Mouse (Mus musculus): ENCODE measurements at regions not wholly inside any gene's neighbourhood (a gene's known extent, or its start where the extent isn't known, plus 50 kb on each side); places are given as distances from the start of the nearest gene placed in this dataset.

DNA sequence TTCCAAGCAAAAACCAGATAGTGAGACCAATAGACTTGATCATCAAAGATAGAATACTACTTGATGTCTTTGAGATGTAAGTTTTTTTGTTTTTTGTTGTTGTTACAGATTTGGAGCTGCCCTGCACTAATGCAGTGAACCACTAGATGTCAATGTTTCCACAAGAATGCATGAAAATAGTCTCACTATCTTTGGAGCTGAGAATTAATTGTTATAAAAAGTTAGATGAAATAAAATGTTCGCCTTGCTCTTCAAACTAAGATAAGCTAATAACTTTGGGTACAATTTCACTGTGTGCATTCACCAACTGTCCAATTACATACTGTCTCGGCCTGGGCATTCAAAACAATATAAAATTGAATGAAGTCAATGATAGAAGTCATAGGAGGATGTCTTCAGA is 223.2 kb upstream of the Agtr1b start:
- peak; percentile 74 for DNase-seq (ENCODE audit: low read depth)
- 0 out of 2 replicates have a peak, but pooled peaks have one; percentile 19 for TF ChIP-seq CTCF (IDR thresholded peaks at IDR 0.05; ENCODE audit: borderline replicate concordance, extremely low read depth, insufficient read depth, insufficient read length)
- no peak for TF ChIP-seq POLR2A (IDR thresholded peaks at IDR 0.05; ENCODE audit: borderline replicate concordance, extremely low read depth, insufficient read depth, insufficient read length, poor library complexity, severe bottlenecking)

DNA sequence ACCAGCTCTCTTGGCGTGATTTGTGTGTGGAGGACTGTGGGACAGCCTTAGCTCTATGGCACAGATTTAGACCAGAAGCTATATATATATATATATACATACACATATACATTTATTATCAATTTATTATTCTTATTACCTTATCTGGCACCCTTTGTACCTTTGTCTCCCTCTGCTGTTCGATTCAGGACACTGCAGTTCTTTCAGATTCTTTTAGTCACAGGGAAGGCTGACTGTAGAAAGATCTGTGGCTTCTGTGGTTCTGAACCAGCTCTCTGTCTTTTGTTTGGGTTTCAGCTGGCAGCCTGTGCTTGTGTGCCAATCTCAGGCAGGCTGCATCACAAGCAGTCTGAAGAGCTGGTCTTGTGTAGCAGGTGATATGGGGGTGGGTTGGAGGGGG is 184.6 kb upstream of the Agtr1b start:
- TF ChIP-seq POLR2A (IDR thresholded peaks at IDR 0.05; ENCODE audit: borderline replicate concordance, extremely low read depth, insufficient read depth, insufficient read length, poor library complexity, severe bottlenecking) (no peak), CTCF (IDR thresholded peaks at IDR 0.05; ENCODE audit: borderline replicate concordance, extremely low read depth, insufficient read depth, insufficient read length) (peak; percentile 34; the same call in 1 of the 2 replicates)

DNA sequence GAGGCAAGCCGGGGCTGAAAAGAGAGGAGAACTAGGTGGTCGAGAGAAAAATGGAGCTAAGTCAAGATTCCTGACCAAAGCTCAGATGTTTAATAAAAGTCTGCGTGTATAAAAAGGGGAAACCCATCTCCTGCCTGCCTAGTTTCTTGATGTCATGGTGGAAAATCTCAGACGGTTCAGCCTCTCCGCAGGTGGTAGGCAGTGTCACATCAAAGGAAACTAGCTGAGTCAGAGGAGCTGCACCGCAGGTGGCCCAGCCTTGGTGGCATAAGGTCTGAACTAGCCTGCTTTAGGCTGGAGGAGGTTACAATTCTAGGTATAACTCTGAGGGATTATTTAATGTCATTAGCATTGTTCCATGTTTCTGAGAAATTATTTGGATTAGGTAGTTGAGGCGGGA is 177.0 kb upstream of the Agtr1b start:
- TF ChIP-seq POLR2A (IDR thresholded peaks at IDR 0.05; ENCODE audit: borderline replicate concordance, extremely low read depth, insufficient read depth, insufficient read length, poor library complexity, severe bottlenecking) (no peak), CTCF (IDR thresholded peaks at IDR 0.05; ENCODE audit: borderline replicate concordance, extremely low read depth, insufficient read depth, insufficient read length) (no peak)

More for the DNA sequence above, 184.6 kb upstream of the Agtr1b start:
- peak; percentile 23 for DNase-seq (ENCODE audit: low read depth)

DNA sequence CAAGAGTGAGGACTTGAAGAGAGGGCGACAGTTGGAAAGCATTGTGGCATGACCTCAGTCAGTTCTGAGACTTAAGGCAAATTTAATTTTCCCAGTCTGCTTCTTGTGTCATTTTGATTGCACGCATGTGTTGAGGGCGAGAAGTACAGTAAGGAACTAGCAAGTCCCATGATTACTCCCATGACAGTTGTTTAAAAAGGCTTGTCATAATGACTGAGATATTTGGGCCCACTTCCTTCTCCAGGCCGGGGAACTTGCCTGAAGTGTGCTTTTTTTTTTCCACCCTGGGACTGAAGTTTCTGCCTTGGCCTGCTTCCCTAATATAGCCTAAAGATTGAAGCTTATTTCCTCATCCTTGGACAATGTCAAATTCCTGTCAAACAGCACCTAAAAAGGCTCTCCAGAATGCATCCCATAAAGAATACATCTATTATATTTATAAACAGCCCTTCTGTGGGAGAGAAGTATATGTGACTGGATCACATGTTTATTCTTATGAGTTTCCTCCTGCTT is 171.6 kb upstream of the Agtr1b start:
- TF ChIP-seq POLR2A (IDR thresholded peaks at IDR 0.05; ENCODE audit: borderline replicate concordance, extremely low read depth, insufficient read depth, insufficient read length, poor library complexity, severe bottlenecking) (no peak), CTCF (IDR thresholded peaks at IDR 0.05; ENCODE audit: borderline replicate concordance, extremely low read depth, insufficient read depth, insufficient read length) (no peak)

More for the DNA sequence above, 177.0 kb upstream of the Agtr1b start:
- no peak for DNase-seq (ENCODE audit: low read depth)

DNA sequence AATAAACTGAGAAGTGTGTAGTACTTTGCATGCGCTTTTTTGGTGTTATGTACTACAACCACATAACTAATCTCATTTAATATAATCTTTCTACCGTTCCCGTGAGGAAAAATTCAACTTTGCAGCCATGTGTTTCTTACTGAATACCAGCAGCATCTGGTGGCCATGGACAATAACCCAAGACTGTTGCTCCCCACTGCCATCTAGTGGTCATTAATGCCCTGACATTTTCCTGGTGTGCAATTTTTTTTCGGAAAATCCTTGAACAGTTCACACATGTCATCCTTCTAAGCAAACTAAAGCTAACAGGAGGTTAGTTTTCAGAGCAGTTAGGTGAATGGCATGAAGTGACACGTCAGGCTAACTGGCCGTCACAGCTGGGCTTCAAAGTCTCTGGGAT is 153.8 kb upstream of the Agtr1b start:
- DNase-seq (ENCODE audit: low read depth), result peak; percentile 56
- TF ChIP-seq POLR2A (IDR thresholded peaks at IDR 0.05; ENCODE audit: borderline replicate concordance, extremely low read depth, insufficient read depth, insufficient read length, poor library complexity, severe bottlenecking) (no peak), CTCF (IDR thresholded peaks at IDR 0.05; ENCODE audit: borderline replicate concordance, extremely low read depth, insufficient read depth, insufficient read length) (peak; percentile 70; the same call in 1 of the 2 replicates)

More for the DNA sequence above, 171.6 kb upstream of the Agtr1b start:
- no peak for DNase-seq (ENCODE audit: low read depth)

DNA sequence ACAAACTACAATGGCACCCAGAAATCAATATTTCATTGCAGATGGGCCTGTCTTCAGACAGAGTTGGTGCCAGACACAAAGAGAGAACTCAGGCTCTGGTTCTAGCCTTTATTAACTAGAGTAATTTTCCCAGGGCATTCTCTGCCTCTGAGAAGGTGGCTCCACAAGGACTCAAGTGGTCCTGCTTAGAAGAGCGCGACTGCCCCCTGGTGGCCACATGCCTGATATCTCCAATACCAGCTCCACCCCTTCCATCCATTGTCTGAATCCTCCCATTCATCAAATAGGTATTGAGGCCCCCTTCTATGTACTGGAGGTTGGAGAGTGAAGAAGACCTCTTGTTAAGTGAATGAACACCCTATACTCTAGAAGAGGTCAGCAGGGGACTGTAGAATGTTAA is 142.2 kb upstream of the Agtr1b start:
- TF ChIP-seq CTCF (IDR thresholded peaks at IDR 0.05; ENCODE audit: borderline replicate concordance, extremely low read depth, insufficient read depth, insufficient read length) (peak; percentile 79), POLR2A (IDR thresholded peaks at IDR 0.05; ENCODE audit: borderline replicate concordance, extremely low read depth, insufficient read depth, insufficient read length, poor library complexity, severe bottlenecking) (no peak)
- peak; percentile 84 for DNase-seq (ENCODE audit: low read depth)

DNA sequence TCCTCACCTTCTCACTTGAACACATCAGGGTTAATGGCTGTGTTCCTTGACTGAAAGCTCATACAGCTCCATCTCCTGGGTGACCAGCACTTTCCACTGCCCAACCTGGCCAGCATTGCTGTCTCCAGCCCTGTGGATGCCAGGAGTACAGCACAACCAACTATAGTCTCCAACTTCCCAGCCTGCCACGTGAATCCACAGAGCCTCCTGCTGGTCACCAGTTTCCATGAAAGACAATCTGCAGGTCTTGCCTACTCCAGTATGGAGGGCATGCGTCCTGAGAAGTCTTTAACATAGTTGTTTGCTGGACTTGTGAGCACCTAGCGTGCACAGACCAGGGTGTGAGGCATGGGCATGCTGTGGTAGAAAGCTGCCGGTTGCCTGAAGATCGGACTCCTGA is 138.6 kb upstream of the Agtr1b start:
- TF ChIP-seq POLR2A (IDR thresholded peaks at IDR 0.05; ENCODE audit: borderline replicate concordance, extremely low read depth, insufficient read depth, insufficient read length, poor library complexity, severe bottlenecking) (no peak), CTCF (IDR thresholded peaks at IDR 0.05; ENCODE audit: borderline replicate concordance, extremely low read depth, insufficient read depth, insufficient read length) (no peak)
- DNase-seq (ENCODE audit: low read depth), result no peak

Measured in brain, embryonic 14.5 days (tissue).